Mouse (Mus musculus): ENCODE measurements at regions not wholly inside any gene's neighbourhood (a gene's known extent, or its start where the extent isn't known, plus 50 kb on each side); places are given as distances from the start of the nearest gene placed in this dataset.

DNA sequence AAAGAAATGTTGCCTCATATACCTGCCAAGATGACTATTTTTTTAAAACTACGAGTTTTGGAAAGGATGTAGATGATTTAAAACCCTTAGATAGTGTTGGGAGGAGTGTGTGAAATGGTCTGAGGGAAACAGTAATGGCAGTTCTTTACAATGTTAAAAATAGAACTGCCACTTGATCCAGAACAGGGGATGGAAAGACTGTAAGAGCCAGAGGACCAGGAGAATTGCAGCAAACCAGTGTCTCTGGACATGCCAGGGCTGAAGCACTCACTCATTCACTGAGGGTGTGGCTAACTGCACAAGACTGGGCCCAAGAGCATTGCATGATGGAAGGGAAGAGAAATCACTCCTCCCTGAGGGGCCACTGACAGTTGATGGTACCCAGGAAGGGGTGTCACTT is 53.9 kb upstream of the Rasgef1b start:
- TF ChIP-seq POLR2A (IDR thresholded peaks at IDR 0.05; ENCODE audit: borderline replicate concordance, extremely low read depth, insufficient read depth, insufficient read length, poor library complexity, severe bottlenecking) (no peak), CTCF (IDR thresholded peaks at IDR 0.05; ENCODE audit: borderline replicate concordance, extremely low read depth, insufficient read depth, insufficient read length) (no peak)

GRCm38 (mm10) chr5:99785850-99786249 is 57.0 kb upstream of the Rasgef1b start:
- TF ChIP-seq CTCF (IDR thresholded peaks at IDR 0.05; ENCODE audit: borderline replicate concordance, extremely low read depth, insufficient read depth, insufficient read length): no peak
- no peak for TF ChIP-seq POLR2A (IDR thresholded peaks at IDR 0.05; ENCODE audit: borderline replicate concordance, extremely low read depth, insufficient read depth, insufficient read length, poor library complexity, severe bottlenecking)
- DNase-seq (ENCODE audit: low read depth): peak; percentile 37

More for the DNA sequence above, 53.9 kb upstream of the Rasgef1b start:
- no peak for DNase-seq (ENCODE audit: low read depth)

DNA sequence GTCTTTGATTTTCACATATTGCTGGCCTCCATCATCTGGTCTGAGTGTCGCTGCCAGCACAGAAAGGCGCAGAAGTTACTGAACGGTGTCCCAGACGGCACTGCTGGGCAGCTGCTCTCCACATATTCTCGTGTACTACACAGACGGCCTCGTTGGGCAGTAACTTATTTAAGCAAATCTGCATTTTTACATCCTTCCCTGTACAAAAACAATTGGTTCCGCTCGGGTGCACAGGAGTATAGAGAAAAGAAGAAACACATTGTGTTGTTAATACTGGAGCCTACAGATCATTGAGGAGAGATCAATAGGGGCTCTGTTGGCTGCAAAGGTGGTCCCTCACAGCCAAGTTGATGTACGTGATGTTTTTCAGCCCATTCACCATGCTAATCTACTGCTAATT is 58.4 kb upstream of the Rasgef1b start:
- TF ChIP-seq POLR2A (IDR thresholded peaks at IDR 0.05; ENCODE audit: borderline replicate concordance, extremely low read depth, insufficient read depth, insufficient read length, poor library complexity, severe bottlenecking) (no peak), CTCF (IDR thresholded peaks at IDR 0.05; ENCODE audit: borderline replicate concordance, extremely low read depth, insufficient read depth, insufficient read length) (no peak)
- peak; percentile 92 for DNase-seq (ENCODE audit: low read depth)

DNA sequence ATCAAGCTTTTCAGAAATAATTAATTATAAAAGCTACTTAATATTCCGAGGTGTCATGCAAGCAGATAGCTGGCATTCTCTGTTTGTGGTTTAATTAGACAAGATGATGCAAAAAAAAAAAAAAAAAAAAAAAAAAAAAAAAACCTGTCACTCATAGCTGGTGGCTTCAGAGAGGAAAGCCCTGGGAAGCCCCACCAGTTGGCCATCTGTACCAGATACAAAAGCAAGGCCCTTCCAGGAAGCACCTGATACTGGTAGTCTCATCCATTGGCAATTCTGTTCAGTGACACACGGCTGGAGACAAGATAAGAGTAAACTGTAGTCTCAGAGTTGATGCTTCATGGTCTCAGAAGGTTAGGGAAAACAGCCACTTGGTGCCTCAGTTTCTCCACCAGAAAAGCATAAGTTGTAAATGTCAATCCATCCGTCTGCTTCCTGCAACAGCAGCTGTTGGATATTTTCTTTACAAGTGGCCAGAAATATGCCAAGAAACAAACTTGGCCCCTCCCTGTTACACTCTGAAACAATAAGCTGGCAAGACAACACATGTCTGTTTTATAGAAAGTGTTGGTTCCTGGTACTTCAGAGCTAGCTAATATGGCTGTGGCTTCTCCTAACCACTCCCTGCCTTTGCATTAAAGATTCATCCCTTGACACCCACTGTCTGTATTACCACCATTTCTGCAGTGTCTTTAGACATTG is 59.0 kb upstream of the Rasgef1b start:
- TF ChIP-seq POLR2A (IDR thresholded peaks at IDR 0.05; ENCODE audit: borderline replicate concordance, extremely low read depth, insufficient read depth, insufficient read length, poor library complexity, severe bottlenecking) (no peak), CTCF (IDR thresholded peaks at IDR 0.05; ENCODE audit: borderline replicate concordance, extremely low read depth, insufficient read depth, insufficient read length) (no peak)
- peak; percentile 64 for DNase-seq (ENCODE audit: low read depth)

DNA sequence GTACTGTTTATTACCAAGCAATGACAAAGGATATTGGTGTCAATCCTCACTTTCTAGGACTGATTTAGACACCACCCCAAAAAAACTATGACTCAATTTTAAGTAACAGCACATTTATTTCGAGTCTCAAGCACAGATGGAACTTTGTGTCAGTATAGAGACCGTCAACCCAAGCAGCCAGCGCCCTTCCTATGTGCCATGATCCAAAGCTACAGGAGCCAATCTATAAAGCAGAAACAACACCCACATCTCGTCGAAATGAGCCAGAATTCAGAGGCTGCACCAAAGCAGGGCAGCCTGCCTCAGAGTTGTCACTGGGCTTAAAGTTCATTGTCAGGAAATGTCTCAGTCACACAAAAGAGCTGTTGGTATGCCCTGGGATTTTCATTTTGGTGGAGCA is 61.9 kb upstream of the Rasgef1b start:
- TF ChIP-seq CTCF (IDR thresholded peaks at IDR 0.05; ENCODE audit: borderline replicate concordance, extremely low read depth, insufficient read depth, insufficient read length) (no peak), POLR2A (IDR thresholded peaks at IDR 0.05; ENCODE audit: borderline replicate concordance, extremely low read depth, insufficient read depth, insufficient read length, poor library complexity, severe bottlenecking) (no peak)
- DNase-seq (ENCODE audit: low read depth): no peak

GRCm38 (mm10) chr5:99800543-99800942 is 71.7 kb upstream of the Rasgef1b start:
- TF ChIP-seq CTCF (IDR thresholded peaks at IDR 0.05; ENCODE audit: borderline replicate concordance, extremely low read depth, insufficient read depth, insufficient read length) (no peak), POLR2A (IDR thresholded peaks at IDR 0.05; ENCODE audit: borderline replicate concordance, extremely low read depth, insufficient read depth, insufficient read length, poor library complexity, severe bottlenecking) (no peak)
- DNase-seq (ENCODE audit: low read depth): no peak

DNA sequence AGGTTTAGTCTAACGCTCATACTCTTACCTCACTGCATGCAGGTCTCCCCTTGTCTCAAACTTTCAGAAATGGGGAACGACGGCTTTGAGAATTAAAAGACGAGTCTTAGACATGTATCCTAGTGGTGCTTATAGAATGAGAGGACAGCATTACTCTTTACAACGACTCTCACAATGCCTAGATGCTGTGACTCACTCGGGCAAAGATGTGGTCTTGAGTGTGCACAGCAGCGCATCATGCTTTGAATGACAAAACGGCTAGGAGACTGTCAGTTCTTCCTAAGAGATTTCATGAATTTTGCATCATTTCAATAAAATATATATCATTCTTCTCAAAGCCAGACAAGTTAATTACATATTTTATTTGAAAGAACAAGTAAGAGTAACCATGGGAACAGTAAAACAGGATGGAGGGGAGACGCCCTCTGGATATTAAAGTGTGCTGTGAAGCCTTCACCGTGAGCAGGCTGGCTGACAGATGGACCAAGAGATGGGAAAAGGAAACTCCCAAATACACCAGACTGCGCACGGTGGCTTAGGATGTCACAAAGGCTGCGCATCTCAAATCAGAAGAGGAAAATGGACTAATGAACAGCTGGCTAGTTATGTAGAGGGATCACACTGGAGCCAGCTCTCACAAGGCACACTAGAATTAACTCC is 73.1 kb upstream of the Rasgef1b start:
- DNase-seq (ENCODE audit: low read depth): peak; percentile 83
- no peak for TF ChIP-seq POLR2A (IDR thresholded peaks at IDR 0.05; ENCODE audit: borderline replicate concordance, extremely low read depth, insufficient read depth, insufficient read length, poor library complexity, severe bottlenecking)
- TF ChIP-seq CTCF (IDR thresholded peaks at IDR 0.05; ENCODE audit: borderline replicate concordance, extremely low read depth, insufficient read depth, insufficient read length): no peak

DNA sequence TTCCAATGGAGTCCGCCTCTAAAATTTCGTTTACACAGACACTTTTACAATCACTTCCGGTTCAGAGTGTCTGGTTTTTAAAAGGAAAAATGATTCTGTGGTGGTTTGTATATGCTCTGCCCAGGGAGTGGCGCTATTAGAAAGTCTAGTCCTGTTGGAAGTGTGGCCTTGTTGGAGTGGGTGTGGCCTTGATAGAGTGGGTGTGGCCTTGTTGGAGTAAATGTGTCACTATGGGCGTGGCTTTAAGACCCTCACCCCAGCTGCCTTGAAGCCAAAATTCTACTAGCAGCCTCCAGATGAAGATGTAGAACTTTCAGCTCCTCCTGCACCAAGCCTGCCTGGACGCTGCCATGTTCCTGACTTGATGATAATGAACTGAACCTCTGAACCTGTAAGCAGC is 79.2 kb upstream of the Vamp9 start:
- no peak for DNase-seq (ENCODE audit: low read depth)
- TF ChIP-seq POLR2A (IDR thresholded peaks at IDR 0.05; ENCODE audit: borderline replicate concordance, extremely low read depth, insufficient read depth, insufficient read length, poor library complexity, severe bottlenecking): no peak
- no peak for TF ChIP-seq CTCF (IDR thresholded peaks at IDR 0.05; ENCODE audit: borderline replicate concordance, extremely low read depth, insufficient read depth, insufficient read length)

GRCm38 (mm10) chr5:99828516-99828915 is 77.5 kb upstream of the Vamp9 start:
- TF ChIP-seq CTCF (IDR thresholded peaks at IDR 0.05; ENCODE audit: borderline replicate concordance, extremely low read depth, insufficient read depth, insufficient read length) (no peak), POLR2A (IDR thresholded peaks at IDR 0.05; ENCODE audit: borderline replicate concordance, extremely low read depth, insufficient read depth, insufficient read length, poor library complexity, severe bottlenecking) (no peak)
- no peak for DNase-seq (ENCODE audit: low read depth)

DNA sequence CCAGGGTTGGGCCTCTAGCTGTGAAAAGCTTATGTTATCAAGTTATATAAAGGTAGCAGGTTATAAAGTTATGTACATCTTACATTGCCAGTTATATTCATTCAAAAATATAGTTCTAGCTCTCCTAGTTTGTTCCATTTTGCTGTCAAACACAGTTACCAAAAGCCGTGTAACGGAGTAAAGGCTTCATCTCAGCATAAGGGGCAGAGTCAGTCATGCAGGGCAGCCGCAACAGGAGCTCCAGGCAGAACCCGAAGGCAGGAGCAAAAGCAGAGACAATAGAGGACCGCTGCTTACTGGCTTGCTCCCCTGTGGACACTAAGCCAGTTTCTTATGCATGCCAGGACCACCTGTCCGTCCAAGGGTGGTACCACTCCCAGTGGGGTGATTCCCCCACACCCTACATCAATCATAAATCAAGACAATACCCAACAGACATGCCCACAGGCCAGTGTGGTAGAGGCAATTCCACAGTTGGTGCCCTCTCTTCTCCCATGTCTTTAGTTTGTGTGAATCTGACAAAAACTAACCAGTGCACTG is 67.7 kb upstream of the Vamp9 start:
- no peak for DNase-seq (ENCODE audit: low read depth)
- TF ChIP-seq POLR2A (IDR thresholded peaks at IDR 0.05; ENCODE audit: borderline replicate concordance, extremely low read depth, insufficient read depth, insufficient read length, poor library complexity, severe bottlenecking): no peak
- no peak for TF ChIP-seq CTCF (IDR thresholded peaks at IDR 0.05; ENCODE audit: borderline replicate concordance, extremely low read depth, insufficient read depth, insufficient read length)

- no peak for DNase-seq (ENCODE audit: low read depth)
- TF ChIP-seq CTCF (IDR thresholded peaks at IDR 0.05; ENCODE audit: borderline replicate concordance, extremely low read depth, insufficient read depth, insufficient read length) (no peak), POLR2A (IDR thresholded peaks at IDR 0.05; ENCODE audit: borderline replicate concordance, extremely low read depth, insufficient read depth, insufficient read length, poor library complexity, severe bottlenecking) (no peak)
Measured at GRCm38 (mm10) chr5:99839661-99840060, 66.4 kb upstream of the Vamp9 start.
